Mouse (Mus musculus): Measurements from ENCODE around the gene Nhlh2. TPM values are rescaled to one million over a fixed set of nuclear protein-coding genes. Genes with fewer than 3 reads are reported as not detected.

Gene Nhlh2
- polyA plus RNA-seq, 1 experiment: not detected

- no peaks in the 10 kb centered on the region for H3K36me3 ChIP-seq (ENCODE audit: control insufficient read depth, insufficient read depth, low read length)
- peaks cover 5% of the 10 kb centered on the region for H3K4me1 ChIP-seq (ENCODE audit: control insufficient read depth, insufficient read depth, low read length)
- TF ChIP-seq POLR2A (IDR thresholded peaks at IDR 0.05; ENCODE audit: control insufficient read depth, low read depth, low read length) (no peak), CTCF (IDR thresholded peaks at IDR 0.05; ENCODE audit: control insufficient read depth, insufficient read depth, insufficient replicate concordance, low read depth, low read length) (no peak)
- no peak overlapping the region for H3K27ac ChIP-seq (ENCODE audit: control insufficient read depth, insufficient read depth, low read depth, low read length)
- H3K4me3 ChIP-seq (ENCODE audit: control insufficient read depth, low read depth, low read length): no peak overlapping the region
- H3K27me3 ChIP-seq (ENCODE audit: control insufficient read depth, insufficient read depth, low read length): no peaks in the 10 kb centered on the region
Measured at GRCm38 (mm10) chr3:102063273-102064120, 53.6 kb downstream of the Nhlh2 start.

- H3K4me1 ChIP-seq (ENCODE audit: control insufficient read depth, insufficient read depth, low read length): peaks cover 5% of the 10 kb centered on the region
- TF ChIP-seq CTCF (IDR thresholded peaks at IDR 0.05; ENCODE audit: control insufficient read depth, insufficient read depth, insufficient replicate concordance, low read depth, low read length) (no peak), POLR2A (IDR thresholded peaks at IDR 0.05; ENCODE audit: control insufficient read depth, low read depth, low read length) (no peak)
- H3K36me3 ChIP-seq (ENCODE audit: control insufficient read depth, insufficient read depth, low read length): no peaks in the 10 kb centered on the region
- H3K4me3 ChIP-seq (ENCODE audit: control insufficient read depth, low read depth, low read length): no peak overlapping the region
- H3K27me3 ChIP-seq (ENCODE audit: control insufficient read depth, insufficient read depth, low read length): no peaks in the 10 kb centered on the region
- H3K27ac ChIP-seq (ENCODE audit: control insufficient read depth, insufficient read depth, low read depth, low read length): no peak overlapping the region
Measured at GRCm38 (mm10) chr3:102064566-102064965, 54.7 kb downstream of the Nhlh2 start.

Other genes starting within 250 kb of the Nhlh2 start
- 0.05 and 0.10 TPM in 2 replicates for gene Mab21l3, start 161.1 kb upstream of the Nhlh2 start, polyA plus RNA-seq (2012; rRNA removed)
- gene Slc22a15, start 85.6 kb upstream of the Nhlh2 start, polyA plus RNA-seq (2012; rRNA removed): 52.7 and 54.7 TPM in 2 replicates
- 1.9 and 2.5 TPM in 2 replicates for gene Casq2, start 76.3 kb downstream of the Nhlh2 start, polyA plus RNA-seq (2012; rRNA removed)
- gene Vangl1, start 194.6 kb downstream of the Nhlh2 start, polyA plus RNA-seq (2012; rRNA removed): 1.3 and 2.6 TPM in 2 replicates

Measured in testis, adult 2 months (tissue).